Mouse (Mus musculus) erythroblast, embryonic 14.5 days (primary cell): Measurements from ENCODE around the gene Wdr53.

ENCODE experiments used
- GATA1 ChIP-seq: IDR thresholded peaks from 2 replicates; pipeline ENCODE4 v1.6.1; 2012; ENCODE audit warnings: low read length, inconsistent platforms, mixed read lengths
- TAL1 ChIP-seq: IDR thresholded peaks from 3 replicates; pipeline ENCODE4 v1.6.1; 2012; ENCODE audit warnings: low read length, inconsistent platforms, mixed read lengths

DNA sequence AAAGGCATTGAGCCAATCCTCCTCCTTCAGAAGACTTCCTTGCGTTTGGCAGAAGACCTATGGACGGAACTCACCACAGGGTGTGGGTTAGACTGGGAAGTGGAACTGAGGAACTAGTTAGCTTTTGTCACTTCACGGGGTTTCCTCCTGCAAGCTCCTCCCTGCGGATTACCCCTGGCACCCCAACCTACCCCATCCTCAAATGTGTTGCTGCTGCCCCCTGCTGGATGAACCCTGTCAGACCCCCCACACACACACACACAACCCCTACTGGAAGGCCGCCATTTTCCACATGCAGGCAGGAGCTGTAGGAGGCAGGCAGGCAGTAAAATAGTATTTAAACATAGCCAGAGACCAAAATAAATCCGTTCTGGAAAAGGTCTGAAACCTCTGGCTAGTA is 44.3 kb upstream of the Wdr53 start:
- no peak for TF ChIP-seq GATA1
- no peak for TF ChIP-seq TAL1
